Mouse (Mus musculus): ENCODE measurements around the gene Col4a3. TPM values are rescaled to one million over a fixed set of nuclear protein-coding genes. Genes with fewer than 3 reads are reported as not detected.
A peak's percentile ranks its signal among the peaks of the same experiment; 100 is the strongest.

Col4a3 gene
- polyA plus RNA-seq, 1 experiment from 2014 or later: 0.13 TPM

- Histone ChIP-seq H3K4me2 (replicated peaks) (no peak overlapping the region), H3K9ac (no peak overlapping the region), H3K4me3 (replicated peaks) (no peak overlapping the region), H3K9me3 (replicated peaks) (no peaks in the 10 kb centered on the region), H3K27me3 (no peaks in the 10 kb centered on the region), H3K27ac (replicated peaks) (no peak overlapping the region), H3K36me3 (no peaks in the 10 kb centered on the region), H3K4me1 (no peaks in the 10 kb centered on the region)
- no peak for ATAC-seq (ENCODE audit: insufficient number of reproducible peaks, low FRiP score, low TSS enrichment, low read depth)
- WGBS: 81% methylated on average over 2 of the region's 2 CpGs
Measured at GRCm38 (mm10) chr1:82686866-82687265, 100.1 kb downstream of the Col4a3 start.

- Histone ChIP-seq H3K4me3 (replicated peaks) (no peak overlapping the region), H3K27me3 (no peaks in the 10 kb centered on the region), H3K4me1 (no peaks in the 10 kb centered on the region), H3K9me3 (replicated peaks) (no peaks in the 10 kb centered on the region), H3K4me2 (replicated peaks) (no peak overlapping the region), H3K36me3 (no peaks in the 10 kb centered on the region), H3K27ac (replicated peaks) (no peak overlapping the region), H3K9ac (no peak overlapping the region)
- WGBS: 77% methylated on average over 6 of the region's 6 CpGs
- no peak for ATAC-seq (ENCODE audit: insufficient number of reproducible peaks, low FRiP score, low TSS enrichment, low read depth)
Measured at GRCm38 (mm10) chr1:82687931-82688330, 101.2 kb downstream of the Col4a3 start.

- 34% methylated on average over 3 of the region's 3 CpGs for WGBS
- no peak for ATAC-seq (ENCODE audit: insufficient number of reproducible peaks, low FRiP score, low TSS enrichment, low read depth)
- Histone ChIP-seq H3K4me2 (replicated peaks) (no peak overlapping the region), H3K27ac (replicated peaks) (no peak overlapping the region), H3K9me3 (replicated peaks) (no peaks in the 10 kb centered on the region), H3K27me3 (no peaks in the 10 kb centered on the region), H3K4me1 (no peaks in the 10 kb centered on the region), H3K9ac (no peak overlapping the region), H3K4me3 (replicated peaks) (no peak overlapping the region), H3K36me3 (no peaks in the 10 kb centered on the region)
Measured at GRCm38 (mm10) chr1:82695915-82696314, 109.2 kb downstream of the Col4a3 start.

- Histone ChIP-seq H3K36me3 (no peaks in the 10 kb centered on the region), H3K9me3 (replicated peaks) (no peaks in the 10 kb centered on the region), H3K27ac (replicated peaks) (no peak overlapping the region), H3K9ac (no peak overlapping the region), H3K27me3 (0 out of 2 replicates have a peak, but pooled peaks cover 8% of the 10 kb centered on the region), H3K4me2 (replicated peaks) (no peak overlapping the region), H3K4me3 (replicated peaks) (no peak overlapping the region), H3K4me1 (no peaks in the 10 kb centered on the region)
- ATAC-seq (ENCODE audit: insufficient number of reproducible peaks, low FRiP score, low TSS enrichment, low read depth): no peak
- WGBS: 73% methylated on average over 9 of the region's 9 CpGs
Measured at GRCm38 (mm10) chr1:82717816-82718512, 131.2 kb downstream of the Col4a3 start.

- Histone ChIP-seq H3K9me3 (replicated peaks) (no peaks in the 10 kb centered on the region), H3K27me3 (0 out of 2 replicates have a peak, but pooled peaks cover 8% of the 10 kb centered on the region), H3K4me2 (replicated peaks) (peak within 1 kb of the TSS; percentile 87), H3K27ac (replicated peaks) (peak within 1 kb of the TSS; percentile 84), H3K4me1 (peaks cover 12% of the 10 kb centered on the region), H3K9ac (peak within 1 kb of the TSS; percentile 98), H3K36me3 (peaks cover 17% of the 10 kb centered on the region), H3K4me3 (replicated peaks) (peak within 1 kb of the TSS; percentile 91)
- 9% methylated on average over 38 of the region's 38 CpGs for WGBS
- peak; percentile 99 for ATAC-seq (ENCODE audit: insufficient number of reproducible peaks, low FRiP score, low TSS enrichment, low read depth)
Measured at GRCm38 (mm10) chr1:82724339-82725025, 137.8 kb downstream of the Col4a3 start, which contains the start of gene Mff. Mff (plus strand) TSS chr1:82724890.

- Histone ChIP-seq H3K27ac (replicated peaks) (peak overlapping the region; percentile 84), H3K27me3 (0 out of 2 replicates have a peak, but pooled peaks cover 8% of the 10 kb centered on the region), H3K4me3 (replicated peaks) (peak overlapping the region; percentile 91), H3K9me3 (replicated peaks) (no peaks in the 10 kb centered on the region), H3K4me2 (replicated peaks) (peak overlapping the region; percentile 87), H3K36me3 (peaks cover 25% of the 10 kb centered on the region), H3K4me1 (peaks cover 12% of the 10 kb centered on the region), H3K9ac (peak overlapping the region; percentile 98)
- WGBS: under 1% methylated on average over 37 of the region's 37 CpGs
- peak; percentile 95 for ATAC-seq (ENCODE audit: insufficient number of reproducible peaks, low FRiP score, low TSS enrichment, low read depth)
Measured at GRCm38 (mm10) chr1:82725026-82725874, 138.5 kb downstream of the Col4a3 start.

GRCm38 (mm10) chr1:82725875-82726185 is 139.1 kb downstream of the Col4a3 start:
- Histone ChIP-seq H3K4me2 (replicated peaks) (peak overlapping the region; percentile 87), H3K27me3 (0 out of 2 replicates have a peak, but pooled peaks cover 8% of the 10 kb centered on the region), H3K9ac (peak overlapping the region; percentile 98; the same call in 1 of the 2 replicates), H3K4me1 (peaks cover 12% of the 10 kb centered on the region), H3K36me3 (peaks cover 29% of the 10 kb centered on the region), H3K4me3 (replicated peaks) (peak overlapping the region; percentile 91), H3K9me3 (replicated peaks) (no peaks in the 10 kb centered on the region), H3K27ac (replicated peaks) (no peak overlapping the region)
- WGBS: 53% methylated on average over 4 of the region's 4 CpGs
- ATAC-seq (ENCODE audit: insufficient number of reproducible peaks, low FRiP score, low TSS enrichment, low read depth): no peak

- WGBS: 89% methylated on average over 5 of the region's 5 CpGs
Measured at GRCm38 (mm10) chr1:82726482-82726881, 139.8 kb downstream of the Col4a3 start.

GRCm38 (mm10) chr1:82733357-82733756 is 146.6 kb downstream of the Col4a3 start:
- no peaks in the 10 kb centered on the region for H3K4me1 ChIP-seq
- ATAC-seq (ENCODE audit: insufficient number of reproducible peaks, low FRiP score, low TSS enrichment, low read depth): no peak
- no peaks in the 10 kb centered on the region for H3K27me3 ChIP-seq
- H3K9me3 ChIP-seq (replicated peaks): no peaks in the 10 kb centered on the region
- 93% methylated on average over 1 of the region's 1 CpGs for WGBS
- H3K36me3 ChIP-seq: peaks cover 79% of the 10 kb centered on the region
- H3K27ac ChIP-seq (replicated peaks): no peak overlapping the region
- no peak overlapping the region for H3K4me2 ChIP-seq (replicated peaks)
- H3K4me3 ChIP-seq (replicated peaks): no peak overlapping the region
- H3K9ac ChIP-seq: no peak overlapping the region

More at GRCm38 (mm10) chr1:82726482-82726881, 139.8 kb downstream of the Col4a3 start:
- no peak overlapping the region for H3K9ac ChIP-seq
- 0 out of 2 replicates have a peak, but pooled peaks cover 3% of the 10 kb centered on the region for H3K27me3 ChIP-seq
- no peak for ATAC-seq (ENCODE audit: insufficient number of reproducible peaks, low FRiP score, low TSS enrichment, low read depth)
- no peak overlapping the region for H3K4me2 ChIP-seq (replicated peaks)
- peaks cover 35% of the 10 kb centered on the region for H3K36me3 ChIP-seq
- H3K27ac ChIP-seq (replicated peaks): no peak overlapping the region
- H3K4me3 ChIP-seq (replicated peaks): no peak overlapping the region
- H3K4me1 ChIP-seq: peaks cover 12% of the 10 kb centered on the region
- H3K9me3 ChIP-seq (replicated peaks): no peaks in the 10 kb centered on the region

- no peak for ATAC-seq (ENCODE audit: insufficient number of reproducible peaks, low FRiP score, low TSS enrichment, low read depth)
- Histone ChIP-seq H3K4me3 (replicated peaks) (no peak overlapping the region), H3K27me3 (no peaks in the 10 kb centered on the region), H3K36me3 (peaks cover 51% of the 10 kb centered on the region), H3K4me2 (replicated peaks) (no peak overlapping the region), H3K27ac (replicated peaks) (no peak overlapping the region), H3K9me3 (replicated peaks) (no peaks in the 10 kb centered on the region), H3K4me1 (no peaks in the 10 kb centered on the region), H3K9ac (no peak overlapping the region)
- WGBS: 87% methylated on average over 1 of the region's 1 CpGs
Measured at GRCm38 (mm10) chr1:82738066-82738465, 151.3 kb downstream of the Col4a3 start.

- Histone ChIP-seq H3K27me3 (no peaks in the 10 kb centered on the region), H3K27ac (replicated peaks) (no peak overlapping the region), H3K9me3 (replicated peaks) (no peaks in the 10 kb centered on the region), H3K4me2 (replicated peaks) (no peak overlapping the region), H3K36me3 (peaks cover 32% of the 10 kb centered on the region), H3K4me3 (replicated peaks) (no peak overlapping the region), H3K9ac (no peak overlapping the region), H3K4me1 (no peaks in the 10 kb centered on the region)
- ATAC-seq (ENCODE audit: insufficient number of reproducible peaks, low FRiP score, low TSS enrichment, low read depth): no peak
- 81% methylated on average over 7 of the region's 7 CpGs for WGBS
Measured at GRCm38 (mm10) chr1:82741539-82741938, 154.8 kb downstream of the Col4a3 start.

Data from embryonic facial prominence, embryonic 15.5 days (tissue).